Mouse (Mus musculus): Measurements from ENCODE around the gene Slc39a11. TPM values are rescaled to one million over a fixed set of nuclear protein-coding genes. Genes with fewer than 3 reads are reported as not detected.
A peak's percentile ranks its signal among the peaks of the same experiment; 100 is the strongest.

Gene Slc39a11
- polyA plus RNA-seq, 1 experiment from 2014 or later: 25.3 TPM

- Histone ChIP-seq H3K9me3 (no peaks in the 10 kb centered on the region), H3K27ac (no peak overlapping the region), H3K36me3 (no peaks in the 10 kb centered on the region), H3K27me3 (ENCODE audit: insufficient read depth, poor library complexity, severe bottlenecking) (peaks cover 44% of the 10 kb centered on the region), H3K4me1 (replicated peaks) (0 out of 2 replicates have a peak, but pooled peaks cover 4% of the 10 kb centered on the region), H3K4me3 (no peak overlapping the region)
- DNase-seq (ENCODE audit: low spot score): no peak
- 77% methylated on average over 13 of the region's 13 CpGs for WGBS
These were observed 437.4 kb downstream of the Slc39a11 start for GRCm38 (mm10) chr11:113212390-113213025.

GRCm38 (mm10) chr11:113209220-113209878 lies 440.5 kb downstream of the Slc39a11 start:
- Histone ChIP-seq H3K4me1 (replicated peaks) (0 out of 2 replicates have a peak, but pooled peaks cover 4% of the 10 kb centered on the region), H3K4me3 (no peak overlapping the region), H3K27ac (no peak overlapping the region), H3K27me3 (ENCODE audit: insufficient read depth, poor library complexity, severe bottlenecking) (peaks cover 53% of the 10 kb centered on the region), H3K9me3 (no peaks in the 10 kb centered on the region), H3K36me3 (no peaks in the 10 kb centered on the region)
- 81% methylated on average over 16 of the region's 16 CpGs for WGBS
- no peak for DNase-seq (ENCODE audit: low spot score)

GRCm38 (mm10) chr11:113208521-113209072 lies 441.3 kb downstream of the Slc39a11 start:
- no peaks in the 10 kb centered on the region for H3K9me3 ChIP-seq
- H3K4me3 ChIP-seq: no peak overlapping the region
- H3K27ac ChIP-seq: no peak overlapping the region
- no peaks in the 10 kb centered on the region for H3K36me3 ChIP-seq
- no peak for DNase-seq (ENCODE audit: low spot score)
- peaks cover 56% of the 10 kb centered on the region for H3K27me3 ChIP-seq (ENCODE audit: insufficient read depth, poor library complexity, severe bottlenecking)
- 0 out of 2 replicates have a peak, but pooled peaks cover 5% of the 10 kb centered on the region for H3K4me1 ChIP-seq (replicated peaks)
- WGBS: 68% methylated on average over 18 of the region's 18 CpGs

GRCm38 (mm10) chr11:113207966-113208365 lies 441.9 kb downstream of the Slc39a11 start:
- Histone ChIP-seq H3K36me3 (no peaks in the 10 kb centered on the region), H3K9me3 (no peaks in the 10 kb centered on the region), H3K4me3 (no peak overlapping the region), H3K4me1 (replicated peaks) (0 out of 2 replicates have a peak, but pooled peaks cover 8% of the 10 kb centered on the region), H3K27ac (no peak overlapping the region), H3K27me3 (ENCODE audit: insufficient read depth, poor library complexity, severe bottlenecking) (peaks cover 56% of the 10 kb centered on the region)
- WGBS: 78% methylated on average over 14 of the region's 14 CpGs
- DNase-seq (ENCODE audit: low spot score): no peak

- 79% methylated on average over 10 of the region's 10 CpGs for WGBS
- Histone ChIP-seq H3K4me1 (replicated peaks) (peaks cover 10% of the 10 kb centered on the region; the same call in 1 of the 2 replicates), H3K36me3 (no peaks in the 10 kb centered on the region), H3K27me3 (ENCODE audit: insufficient read depth, poor library complexity, severe bottlenecking) (peaks cover 54% of the 10 kb centered on the region), H3K27ac (no peak overlapping the region), H3K9me3 (no peaks in the 10 kb centered on the region), H3K4me3 (no peak overlapping the region)
- no peak for DNase-seq (ENCODE audit: low spot score)
These were observed 443.8 kb downstream of the Slc39a11 start for GRCm38 (mm10) chr11:113206099-113206498.

GRCm38 (mm10) chr11:113203008-113203407 lies 446.9 kb downstream of the Slc39a11 start:
- 90% methylated on average over 7 of the region's 7 CpGs for whole genome bisulfite sequencing
- Histone ChIP-seq H3K9me3 (no peaks in the 10 kb centered on the region), H3K27ac (no peak overlapping the region), H3K36me3 (no peaks in the 10 kb centered on the region), H3K27me3 (ENCODE audit: insufficient read depth, poor library complexity, severe bottlenecking) (peaks cover 53% of the 10 kb centered on the region), H3K4me3 (no peak overlapping the region), H3K4me1 (replicated peaks) (peaks cover 37% of the 10 kb centered on the region)
- DNase-seq (ENCODE audit: low spot score): no peak

GRCm38 (mm10) chr11:113201470-113201997 lies 448.3 kb downstream of the Slc39a11 start:
- H3K9me3 ChIP-seq: no peaks in the 10 kb centered on the region
- under 1% methylated on average over 42 of the region's 42 CpGs for WGBS
- peak; percentile 89 for DNase-seq (ENCODE audit: low spot score)
- H3K27me3 ChIP-seq (ENCODE audit: insufficient read depth, poor library complexity, severe bottlenecking): peaks cover 48% of the 10 kb centered on the region
- H3K27ac ChIP-seq: peak overlapping the region; percentile 88
- H3K36me3 ChIP-seq: no peaks in the 10 kb centered on the region
- H3K4me3 ChIP-seq: peak overlapping the region; percentile 74
- H3K4me1 ChIP-seq (replicated peaks): peaks cover 49% of the 10 kb centered on the region

- H3K9me3 ChIP-seq: no peaks in the 10 kb centered on the region
- WGBS: 15% methylated on average over 15 of the region's 15 CpGs
- H3K4me1 ChIP-seq (replicated peaks): peaks cover 54% of the 10 kb centered on the region
- peak; percentile 36 for DNase-seq (ENCODE audit: low spot score)
- H3K36me3 ChIP-seq: no peaks in the 10 kb centered on the region
- H3K27ac ChIP-seq: peak overlapping the region; percentile 88
- H3K27me3 ChIP-seq (ENCODE audit: insufficient read depth, poor library complexity, severe bottlenecking): peaks cover 42% of the 10 kb centered on the region
- peak overlapping the region; percentile 74 for H3K4me3 ChIP-seq
These were observed 449.0 kb downstream of the Slc39a11 start for GRCm38 (mm10) chr11:113200901-113201300.

- H3K9me3 ChIP-seq: no peaks in the 10 kb centered on the region
- H3K27me3 ChIP-seq (ENCODE audit: insufficient read depth, poor library complexity, severe bottlenecking): peaks cover 42% of the 10 kb centered on the region
- DNase-seq (ENCODE audit: low spot score): no peak
- peaks cover 67% of the 10 kb centered on the region for H3K4me1 ChIP-seq (replicated peaks)
- WGBS: 81% methylated on average over 15 of the region's 15 CpGs
- H3K36me3 ChIP-seq: no peaks in the 10 kb centered on the region
- H3K27ac ChIP-seq: no peak overlapping the region
- peak overlapping the region; percentile 74; the same call in 1 of the 2 replicates for H3K4me3 ChIP-seq
These were observed 451.3 kb downstream of the Slc39a11 start for GRCm38 (mm10) chr11:113198586-113198985.

GRCm38 (mm10) chr11:113197624-113198023 lies 452.3 kb downstream of the Slc39a11 start:
- peaks cover 69% of the 10 kb centered on the region for H3K4me1 ChIP-seq (replicated peaks)
- no peak for DNase-seq (ENCODE audit: low spot score)
- no peaks in the 10 kb centered on the region for H3K36me3 ChIP-seq
- WGBS: 83% methylated on average over 8 of the region's 8 CpGs
- no peaks in the 10 kb centered on the region for H3K9me3 ChIP-seq
- no peak overlapping the region for H3K4me3 ChIP-seq
- no peak overlapping the region for H3K27ac ChIP-seq
- H3K27me3 ChIP-seq (ENCODE audit: insufficient read depth, poor library complexity, severe bottlenecking): peaks cover 49% of the 10 kb centered on the region

GRCm38 (mm10) chr11:113196234-113197007 lies 453.5 kb downstream of the Slc39a11 start:
- 90% methylated on average over 19 of the region's 19 CpGs for WGBS
- Histone ChIP-seq H3K9me3 (no peaks in the 10 kb centered on the region), H3K4me3 (no peak overlapping the region), H3K27me3 (ENCODE audit: insufficient read depth, poor library complexity, severe bottlenecking) (peaks cover 56% of the 10 kb centered on the region), H3K27ac (no peak overlapping the region; the same call in 1 of the 2 replicates), H3K4me1 (replicated peaks) (peaks cover 78% of the 10 kb centered on the region), H3K36me3 (no peaks in the 10 kb centered on the region)
- DNase-seq (ENCODE audit: low spot score): no peak

Data from hindbrain, embryonic 10.5 days (tissue).